Mouse (Mus musculus): Measurements from ENCODE around the gene Pdf.
A peak's percentile ranks its signal among the peaks of the same experiment; 100 is the strongest.

Gene Pdf

DNA sequence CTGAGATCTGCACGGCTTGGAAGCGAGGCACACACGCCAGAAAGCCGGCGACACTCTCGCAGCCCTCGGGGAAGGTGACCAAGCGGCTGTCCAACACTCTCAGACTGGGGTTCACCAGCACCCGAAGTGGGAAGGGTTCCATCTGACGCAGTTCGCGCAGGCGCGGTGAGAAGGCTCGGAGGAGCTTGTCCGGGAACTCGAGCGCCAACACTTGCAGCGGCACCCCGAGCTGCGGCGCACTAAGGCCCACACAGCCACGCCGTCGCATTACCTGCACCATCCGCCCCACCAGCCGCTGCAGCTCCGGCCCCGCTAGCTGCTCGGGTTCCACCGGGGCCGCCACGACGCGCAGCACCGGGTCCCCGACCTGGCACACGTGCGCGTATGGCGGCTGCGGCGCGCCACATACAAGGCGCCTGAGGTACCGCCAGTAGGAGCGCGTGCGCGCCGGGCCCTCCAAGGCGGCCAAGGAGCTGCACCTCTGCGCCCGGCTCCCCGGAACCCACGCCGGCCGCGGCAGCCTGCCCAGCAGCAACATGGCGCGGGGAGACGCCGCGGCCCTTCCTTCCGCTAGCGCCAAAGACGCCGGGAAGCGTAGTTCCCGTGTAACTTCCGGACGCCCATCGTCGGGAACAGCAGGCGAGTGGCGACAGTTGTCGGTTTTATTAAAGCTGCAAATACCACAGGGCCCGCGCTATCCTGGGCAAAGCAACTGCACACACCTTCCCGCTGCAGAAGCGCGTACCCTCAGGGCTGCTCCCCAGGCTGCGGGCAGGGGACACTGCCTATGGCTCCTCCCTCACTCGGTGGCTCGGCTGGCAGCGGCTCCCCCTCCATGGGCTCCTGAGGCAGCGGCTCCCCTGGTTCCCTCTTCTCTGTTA, at the start of gene Pdf:
Gene Pdf (minus strand): TSS at position 554 of the 881 bp plus-strand sequence.
- peak; percentile 80 for DNase-seq (ENCODE audit: low spot score)

DNA sequence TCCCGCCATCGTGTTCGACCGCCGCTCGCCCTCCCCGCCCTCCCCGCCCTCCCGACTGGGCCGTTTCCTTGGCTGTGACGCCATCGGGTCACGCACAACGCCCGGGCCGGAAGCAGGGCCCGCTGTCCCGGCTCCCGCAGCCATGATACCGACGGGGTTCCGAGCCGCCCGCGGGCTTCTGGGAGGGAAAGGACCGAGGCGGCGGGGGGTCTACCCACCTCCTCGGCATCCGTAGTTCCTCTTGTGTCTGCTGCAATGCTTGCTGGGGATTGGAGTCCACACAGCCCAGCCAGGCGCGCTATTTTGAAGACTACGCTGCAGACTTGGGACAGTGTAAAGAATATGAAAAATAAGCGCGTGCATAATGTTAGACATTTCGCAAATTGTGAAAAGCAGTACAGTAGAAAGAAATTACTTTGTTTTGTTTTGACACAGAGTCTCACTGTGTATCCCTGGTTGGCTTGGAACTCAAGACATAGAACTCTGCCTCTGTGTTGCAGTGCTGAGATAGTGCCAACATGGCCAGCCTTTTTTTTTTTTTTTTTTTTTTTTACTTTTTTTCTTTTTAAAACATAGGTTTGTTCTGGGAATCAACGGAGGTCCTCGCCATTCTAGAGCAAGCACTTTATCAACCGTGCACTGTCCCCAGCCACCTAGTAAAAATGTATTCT, 48.1 kb upstream of the Pdf start, which contains the start of gene Terf2:
Gene Terf2 (minus strand): TSS at position 182 of the 671 bp plus-strand sequence.
- peak; percentile 96 for DNase-seq (ENCODE audit: low spot score)

DNA sequence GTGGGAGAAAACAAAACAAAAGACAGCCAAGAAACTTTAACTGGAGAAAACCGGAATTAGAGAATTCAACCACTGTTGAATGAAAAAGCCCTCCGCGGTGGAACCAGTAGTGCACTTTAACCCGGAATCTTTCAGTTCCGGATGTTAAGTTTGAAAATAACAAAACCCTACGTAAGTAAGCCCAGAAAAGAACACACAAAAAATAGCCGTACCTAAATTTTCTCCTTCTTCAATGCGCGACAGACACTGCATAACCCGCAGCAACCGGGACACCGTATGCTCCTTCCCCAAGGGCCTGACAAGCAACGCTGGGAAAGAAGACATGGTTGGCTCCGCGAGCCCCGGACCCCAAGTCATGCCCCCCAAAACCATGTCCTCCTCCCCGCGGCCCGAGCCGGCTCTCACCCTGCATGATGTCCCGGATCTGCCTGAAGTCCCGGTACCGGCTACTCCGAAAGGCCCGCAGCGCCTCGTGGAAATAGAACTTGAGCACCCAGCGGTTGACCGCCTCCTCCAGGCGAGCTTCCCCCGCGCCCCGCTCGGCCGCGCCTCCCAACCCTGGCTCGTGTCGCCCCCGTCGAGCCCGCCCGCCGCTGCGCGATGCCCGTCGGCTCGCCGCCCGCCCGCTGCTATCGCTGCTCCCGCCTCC, 47.4 kb upstream of the Pdf start:
- no peak for DNase-seq (ENCODE audit: low spot score)

DNA sequence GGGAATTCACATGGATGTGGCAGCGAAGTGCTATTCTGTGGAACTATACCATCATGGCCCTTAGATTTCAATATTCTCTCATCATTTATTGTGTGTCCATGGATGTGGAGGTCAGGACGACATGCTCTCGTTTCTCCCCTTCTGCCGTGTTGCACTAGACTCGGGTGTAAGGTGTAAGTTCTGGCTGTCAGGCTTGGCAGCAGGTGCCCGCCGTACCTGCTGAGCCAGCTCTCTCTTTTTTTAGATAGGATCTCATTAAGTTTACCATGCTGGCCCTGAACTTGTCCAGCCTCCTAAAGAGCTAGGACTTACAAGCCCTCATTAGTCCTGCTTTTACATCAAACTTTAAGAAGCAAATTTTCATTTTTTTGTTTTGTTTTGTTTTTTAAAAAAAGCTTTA, 42.1 kb upstream of the Pdf start:
- no peak for DNase-seq (ENCODE audit: low spot score)

- no peak for DNase-seq (ENCODE audit: low spot score)
These were observed 40.2 kb upstream of the Pdf start for GRCm38 (mm10) chr8:107088526-107089063.

DNA sequence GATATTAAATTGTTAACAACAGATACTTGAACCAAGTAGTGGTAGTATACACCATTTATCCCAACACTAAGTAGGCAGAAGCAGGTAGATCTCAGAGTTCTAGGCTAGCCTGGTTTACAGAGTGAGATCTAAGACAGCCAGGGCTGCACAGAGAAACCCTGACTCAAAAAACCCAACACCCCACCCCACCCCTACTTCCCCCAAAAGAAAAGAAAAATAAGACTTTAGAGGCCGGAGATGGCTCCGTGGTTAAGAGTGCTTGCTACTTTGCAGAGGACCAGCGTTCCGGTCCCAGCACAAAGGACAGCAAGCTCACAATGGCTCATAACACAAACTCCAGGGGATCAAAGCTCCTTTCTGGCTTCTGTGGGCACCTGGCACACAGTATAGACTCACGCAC, 37.6 kb upstream of the Pdf start:
- no peak for DNase-seq (ENCODE audit: low spot score)

DNA sequence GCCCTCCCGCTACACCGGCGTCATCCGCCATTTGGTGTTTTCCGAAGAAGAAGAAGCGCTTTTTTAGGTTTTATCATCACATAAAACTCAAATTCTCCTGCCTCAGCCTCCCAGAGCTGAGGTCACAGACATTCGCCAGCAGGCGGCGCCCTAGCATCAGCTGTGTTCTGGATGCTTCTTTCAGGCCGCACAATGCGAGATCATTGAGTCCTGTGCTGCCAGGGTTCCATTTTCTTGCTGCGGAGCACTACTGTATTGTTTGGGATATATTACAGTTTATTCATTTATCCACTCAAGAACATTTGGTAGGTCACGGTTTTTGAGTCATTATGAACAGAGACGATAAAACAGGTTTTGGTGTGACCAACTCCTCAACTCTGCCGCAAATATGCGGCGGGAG, 36.9 kb upstream of the Pdf start:
- DNase-seq (ENCODE audit: low spot score): no peak

DNA sequence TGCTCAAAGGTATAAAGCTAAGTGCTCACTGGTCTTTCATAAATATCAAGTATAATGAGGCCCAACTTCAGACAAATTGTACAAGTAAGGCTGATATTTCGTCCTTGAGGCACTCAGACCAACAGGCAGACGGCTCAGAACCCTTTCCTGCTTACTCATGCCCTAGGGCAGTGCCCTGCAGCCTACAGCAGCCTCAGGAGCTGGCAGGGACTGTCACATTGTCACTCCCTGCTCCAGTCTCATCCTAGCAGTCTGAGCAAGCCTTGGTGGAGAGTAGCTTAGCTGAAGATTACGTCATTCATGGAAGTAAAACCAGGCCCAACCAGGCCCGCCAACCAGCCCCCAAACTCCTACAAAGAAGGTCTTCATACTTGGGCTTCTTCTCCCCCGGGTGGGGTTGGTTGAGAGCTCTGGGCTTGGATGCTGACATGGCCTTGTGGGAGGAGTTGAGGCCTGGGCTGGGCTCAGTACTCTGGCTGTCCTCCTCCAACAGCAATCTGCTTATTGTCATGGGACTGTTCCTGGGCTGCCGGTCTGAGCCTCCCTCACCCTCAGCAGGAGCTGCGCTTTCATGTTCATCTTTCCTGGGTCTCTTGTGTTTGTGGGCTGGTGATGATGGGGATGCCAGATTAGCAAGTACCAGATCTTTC, 27.9 kb upstream of the Pdf start:
- DNase-seq (ENCODE audit: low spot score): no peak

- no peak for DNase-seq (ENCODE audit: low spot score)
These were observed 25.7 kb upstream of the Pdf start for GRCm38 (mm10) chr8:107074128-107074527.

DNA sequence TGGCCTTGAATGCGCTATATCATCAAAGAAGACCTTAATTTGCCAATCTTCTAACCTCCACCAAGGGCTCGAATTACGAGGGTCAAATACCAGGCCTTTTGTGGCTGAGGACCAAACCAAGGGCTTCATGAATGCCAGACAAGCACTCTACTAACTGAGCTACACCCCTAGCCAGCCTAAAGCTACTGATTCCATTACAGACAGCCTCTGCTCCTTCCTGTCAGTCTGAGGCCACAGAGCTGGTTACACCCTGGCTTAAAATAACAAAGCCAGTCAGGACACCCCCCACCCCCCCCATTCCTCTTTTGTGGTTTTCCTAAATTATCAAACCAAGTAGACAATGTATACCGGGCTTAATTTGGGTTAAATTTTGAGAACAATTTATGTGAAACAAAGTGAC, 25.3 kb upstream of the Pdf start:
- no peak for DNase-seq (ENCODE audit: low spot score)

GRCm38 (mm10) chr8:107065511-107066496, 17.4 kb upstream of the Pdf start, which contains the start of gene Tmed6:
Gene Tmed6 (minus strand): TSS chr8:107065644.
- no peak for DNase-seq (ENCODE audit: low spot score)

GRCm38 (mm10) chr8:107062613-107063012, 14.2 kb upstream of the Pdf start:
- DNase-seq (ENCODE audit: low spot score): no peak

DNA sequence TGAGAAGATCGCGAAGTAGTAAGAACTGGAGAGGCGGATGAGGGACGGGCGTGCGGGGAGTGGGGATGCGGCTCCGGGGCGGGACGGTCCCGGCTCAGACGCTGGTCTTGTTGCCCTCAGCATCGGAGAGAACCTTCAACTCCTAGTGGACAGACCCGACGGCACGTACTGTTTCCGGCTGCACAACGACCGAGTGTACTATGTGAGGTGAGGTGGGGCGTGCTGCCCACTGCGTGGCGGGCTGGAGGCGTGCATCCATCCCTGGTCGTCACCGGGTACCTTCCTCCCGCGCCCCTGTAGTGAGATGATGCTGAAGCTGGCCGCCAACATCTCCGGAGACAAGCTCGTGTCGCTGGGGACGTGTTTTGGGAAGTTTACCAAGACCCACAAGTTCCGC, 8.6 kb upstream of the Pdf start:
- DNase-seq (ENCODE audit: low spot score): no peak

DNA sequence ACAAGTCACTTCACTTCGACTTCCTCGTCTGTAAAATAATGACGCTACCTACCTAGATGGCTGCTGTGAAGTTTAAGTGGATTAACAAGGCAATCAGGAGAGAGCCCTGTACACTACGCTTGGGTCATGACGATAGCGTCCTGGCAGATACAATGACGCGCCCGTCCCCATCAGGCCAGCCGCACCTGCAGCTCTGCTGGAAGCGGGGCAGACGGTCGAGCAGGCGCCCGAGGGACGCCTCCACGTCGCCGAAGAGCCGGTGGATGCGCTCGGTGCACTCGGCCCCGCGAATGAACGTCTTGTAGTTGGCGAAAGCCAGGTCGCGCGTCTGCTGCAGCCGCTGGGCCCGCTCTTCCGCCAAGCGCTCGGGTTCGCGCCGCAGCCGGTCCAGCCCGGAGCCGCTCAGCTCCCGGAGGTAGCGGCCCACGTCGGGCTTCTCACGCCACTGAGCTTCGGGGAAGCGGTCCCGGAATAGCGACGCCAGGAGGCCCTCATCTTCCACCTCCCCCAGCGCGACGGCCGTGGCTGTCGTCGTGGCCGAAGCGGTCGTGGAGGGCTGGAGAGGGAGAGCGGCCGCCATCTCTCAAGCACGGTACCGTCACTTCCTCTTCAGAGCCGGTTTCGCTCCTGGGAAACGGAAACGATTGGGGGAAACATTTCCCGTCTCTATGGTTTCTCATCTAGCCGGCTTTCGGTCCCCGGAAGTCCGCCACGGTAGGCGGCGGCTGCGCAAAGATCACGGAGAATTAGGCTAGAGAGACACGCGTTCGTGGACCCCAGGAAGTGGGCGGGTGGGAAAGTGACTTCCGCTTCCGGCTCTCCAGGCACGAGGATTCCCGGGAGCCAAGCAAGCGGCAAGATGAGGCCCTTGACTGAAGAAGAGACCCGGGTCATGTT, 7.9 kb upstream of the Pdf start, which contains the start of the genes Cog8 and Nip7:
Gene Cog8 (minus strand): TSS at position 614 of the 897 bp plus-strand sequence.
Gene Nip7 (plus strand): TSS at position 802 of the 897 bp plus-strand sequence.
- DNase-seq (ENCODE audit: low spot score): peak; percentile 97

- no peak for DNase-seq (ENCODE audit: low spot score)
These were observed 3.6 kb upstream of the Pdf start for GRCm38 (mm10) chr8:107052046-107052445.

GRCm38 (mm10) chr8:107049480-107049879, 1.1 kb upstream of the Pdf start:
- DNase-seq (ENCODE audit: low spot score): no peak

- no peak for DNase-seq (ENCODE audit: low spot score)
These were observed 1.4 kb downstream of the Pdf start for GRCm38 (mm10) chr8:107046976-107047375.

- DNase-seq (ENCODE audit: low spot score): no peak
These were observed 2.9 kb downstream of the Pdf start for GRCm38 (mm10) chr8:107045478-107045877.

- no peak for DNase-seq (ENCODE audit: low spot score)
These were observed 7.8 kb downstream of the Pdf start for GRCm38 (mm10) chr8:107040632-107041031.

All from testis, postnatal 14 days (tissue).